Mouse (Mus musculus) heart, embryonic 16.5 days (tissue): Measurements from ENCODE around the gene Trim12c. TPM values are rescaled to one million over a fixed set of nuclear protein-coding genes. Genes with fewer than 3 reads are reported as not detected.

Source experiments
- polyA plus RNA-seq: library from polyadenylated mRNA; unstranded; fragments of >200 nt; fragmentation: Nextera tagmentation; extraction: Ambion mirVana; gene quantifications from 2 replicates; pipeline ENCODE4 v1.2.1, GENCODE M21; 2015

Gene Trim12c
- polyA plus RNA-seq, 1 experiment from 2014 or later: 2.9 TPM

Other genes with a start within 250 kb of the Trim12c start
- gene Olfr646, start 248.5 kb downstream of the Trim12c start, polyA plus RNA-seq: not detected in 2 replicates
- gene Ubqln5, start 223.5 kb downstream of the Trim12c start, polyA plus RNA-seq: not detected in 2 replicates
- gene Olfr643, start 216.0 kb downstream of the Trim12c start, polyA plus RNA-seq: not detected in 2 replicates
- not detected in 2 replicates for gene Ubqln3, start 210.1 kb downstream of the Trim12c start, polyA plus RNA-seq
- not detected in 2 replicates for gene Ubqlnl, start 202.8 kb downstream of the Trim12c start, polyA plus RNA-seq
- gene Olfm5, start 188.5 kb downstream of the Trim12c start, polyA plus RNA-seq: 0.08 TPM in 1 of 2 replicates, not detected in the other
- gene Olfr648, start 170.0 kb downstream of the Trim12c start, polyA plus RNA-seq: 0.17 and 0.24 TPM in 2 replicates
- gene Olfr649, start 157.4 kb downstream of the Trim12c start, polyA plus RNA-seq: not detected in 2 replicates
- 0.97 and 1.4 TPM in 2 replicates for gene Trim6, start 134.6 kb downstream of the Trim12c start, polyA plus RNA-seq
- gene Trim34a, start 108.9 kb downstream of the Trim12c start, polyA plus RNA-seq: 3.0 and 4.3 TPM in 2 replicates
- 0.68 and 0.74 TPM in 2 replicates for gene Trim5, start 65.3 kb downstream of the Trim12c start, polyA plus RNA-seq
- 7.5 and 10.1 TPM in 2 replicates for gene Trim12a, start 37.9 kb downstream of the Trim12c start, polyA plus RNA-seq
- gene Trim34b, start 23.9 kb downstream of the Trim12c start, polyA plus RNA-seq: 0.13 and 0.20 TPM in 2 replicates
- gene Trim30b, start 16.5 kb upstream of the Trim12c start, polyA plus RNA-seq: 0.05 and 0.07 TPM in 2 replicates
- gene Trim30c, start 47.5 kb upstream of the Trim12c start, polyA plus RNA-seq: 0.11 and 0.26 TPM in 2 replicates
- gene Trim30a, start 111.8 kb upstream of the Trim12c start, polyA plus RNA-seq: 1.3 and 2.2 TPM in 2 replicates
- 0.41 and 0.95 TPM in 2 replicates for gene Trim30d, start 154.5 kb upstream of the Trim12c start, polyA plus RNA-seq
- gene Olfr651, start 196.8 kb upstream of the Trim12c start, polyA plus RNA-seq: not detected in 2 replicates
- gene Olfr652, start 207.5 kb upstream of the Trim12c start, polyA plus RNA-seq: not detected in 2 replicates
- gene Olfr653, start 224.0 kb upstream of the Trim12c start, polyA plus RNA-seq: not detected in 2 replicates
- gene Olfr654, start 233.7 kb upstream of the Trim12c start, polyA plus RNA-seq: not detected in 2 replicates
- gene Olfr655, start 248.4 kb upstream of the Trim12c start, polyA plus RNA-seq: not detected in 2 replicates